Comparison of ENCODE assay signal across 15 mouse cellular contexts in the genomic region with DNA sequence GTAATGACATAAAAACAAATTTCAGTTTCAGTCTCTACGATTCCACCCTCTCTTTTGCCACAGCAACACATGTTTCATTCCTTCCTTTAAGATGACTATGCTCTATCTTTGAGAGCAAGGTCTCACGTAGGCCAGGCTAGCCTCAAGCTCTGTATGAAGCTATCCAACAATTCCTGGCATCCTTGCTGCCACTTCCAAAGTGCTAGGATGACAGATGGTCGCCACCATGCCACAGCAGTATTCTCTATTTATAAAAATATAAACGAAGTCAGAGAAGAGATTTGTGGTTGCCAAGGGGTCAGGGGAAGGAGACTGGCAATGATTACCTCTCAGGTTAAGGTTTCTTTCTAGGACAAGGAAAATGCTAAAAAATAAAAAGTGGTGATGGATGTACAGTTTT.
"Had no signal": no experiment of that assay in that cellular context is flagged by ENCODE, and none has a peak within 500 bp of the region (broad histone marks: within the 10 kb centered on the region; RNA-seq: fewer than 3 reads in every experiment).

No protein-coding gene starts in this region.

- H3K4me3 ChIP-seq: lung, embryonic 15.5 days; megakaryocyte, embryonic 14.5 days; midbrain, embryonic 13.5 days; midbrain, embryonic 15.5 days; neural tube, embryonic 12.5 days; stomach, embryonic 15.5 days had no signal

- H3K4me1 ChIP-seq: lung, embryonic 15.5 days; megakaryocyte, embryonic 14.5 days; stomach, embryonic 15.5 days had no signal

- H3K27me3 ChIP-seq: lung, embryonic 15.5 days; megakaryocyte, embryonic 14.5 days; midbrain, embryonic 13.5 days; midbrain, embryonic 15.5 days; neural tube, embryonic 12.5 days; stomach, embryonic 15.5 days had no signal

- H3K27ac ChIP-seq: lung, embryonic 15.5 days; macrophage; midbrain, embryonic 13.5 days; midbrain, embryonic 15.5 days; neural tube, embryonic 12.5 days; stomach, embryonic 15.5 days; stomach, postnatal 0 days had no signal

- ATAC-seq: lung, postnatal 0 days; midbrain, embryonic 13.5 days; midbrain, embryonic 15.5 days had no signal

- H3K36me3 ChIP-seq: lung, embryonic 15.5 days; midbrain, embryonic 13.5 days; midbrain, embryonic 15.5 days; neural tube, embryonic 12.5 days; stomach, embryonic 15.5 days had no signal

- DNase-seq: lung, postnatal 14 days; lung, postnatal 36 days; right cerebral cortex, postnatal 14 days; thymus, adult 2 months; thymus, postnatal 25 days; thymus, postnatal 4 days had no signal
